Mouse (Mus musculus): ENCODE results near the gene Spata21. TPM values are rescaled to one million over a fixed set of nuclear protein-coding genes. Genes with fewer than 3 reads are reported as not detected.
A peak's percentile ranks its signal among the peaks of the same experiment; 100 is the strongest.
"Not testable (repeated sequence)": the region's sequence is repeated elsewhere in the genome, so short reads cannot be mapped to it uniquely, and the experiment has no call there.

Spata21 gene
- polyA plus RNA-seq, 1 experiment from 2014 or later: not detected

GRCm38 (mm10) chr4:141130704-141131342 is 42.7 kb downstream of the Spata21 start:
- H3K9me3 ChIP-seq: no peaks in the 10 kb centered on the region
- no peak for ATAC-seq (ENCODE audit: insufficient number of reproducible peaks, insufficient read depth, low FRiP score, low TSS enrichment, low read depth)
- peak overlapping the region; percentile 89 for H3K27ac ChIP-seq
- peaks cover 16% of the 10 kb centered on the region for H3K36me3 ChIP-seq
- no peak overlapping the region; the same call in 1 of the 2 replicates for H3K4me2 ChIP-seq
- no peaks in the 10 kb centered on the region for H3K27me3 ChIP-seq
- no peak overlapping the region for H3K9ac ChIP-seq (replicated peaks)
- 85% methylated on average over 6 of the region's 6 CpGs for WGBS
- H3K4me3 ChIP-seq (replicated peaks): no peak overlapping the region
- H3K4me1 ChIP-seq (replicated peaks): peaks cover 54% of the 10 kb centered on the region

- H3K27ac ChIP-seq: peak overlapping the region; percentile 89
- H3K27me3 ChIP-seq: no peaks in the 10 kb centered on the region
- H3K9me3 ChIP-seq: no peaks in the 10 kb centered on the region
- 52% methylated on average over 5 of the region's 5 CpGs for WGBS
- H3K4me2 ChIP-seq: peak overlapping the region; percentile 27
- peaks cover 13% of the 10 kb centered on the region for H3K36me3 ChIP-seq
- peaks cover 61% of the 10 kb centered on the region for H3K4me1 ChIP-seq (replicated peaks)
- ATAC-seq (ENCODE audit: insufficient number of reproducible peaks, insufficient read depth, low FRiP score, low TSS enrichment, low read depth): 0 out of 2 replicates have a peak, but pooled peaks have one; percentile 40
- no peak overlapping the region for H3K9ac ChIP-seq (replicated peaks)
- H3K4me3 ChIP-seq (replicated peaks): no peak overlapping the region
Measured at GRCm38 (mm10) chr4:141131531-141132061, 43.5 kb downstream of the Spata21 start.

DNA sequence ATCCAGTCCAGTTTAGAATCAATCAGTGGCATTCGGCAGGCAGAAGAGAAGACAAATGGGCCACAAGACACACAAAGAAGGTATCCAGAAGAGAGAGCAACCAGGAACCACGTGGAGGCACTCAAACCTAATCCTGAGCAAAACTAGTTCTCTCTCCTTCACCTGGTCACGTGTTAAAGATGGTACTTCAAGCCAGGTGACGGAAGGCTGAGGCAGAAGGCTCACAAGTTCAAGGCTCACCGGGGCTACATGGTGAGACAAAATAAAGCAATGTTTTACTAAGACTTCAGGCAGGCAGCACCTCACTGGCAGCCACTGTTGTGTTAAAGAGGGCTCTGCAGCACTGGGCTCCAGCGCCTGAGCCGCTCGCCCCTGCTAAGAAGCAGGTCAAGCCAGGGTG is 44.1 kb downstream of the Spata21 start:
- H3K27ac ChIP-seq: peak overlapping the region; percentile 89
- H3K27me3 ChIP-seq: no peaks in the 10 kb centered on the region
- no peak overlapping the region for H3K9ac ChIP-seq (replicated peaks)
- no peak overlapping the region for H3K4me3 ChIP-seq (replicated peaks)
- peaks cover 66% of the 10 kb centered on the region for H3K4me1 ChIP-seq (replicated peaks)
- no peaks in the 10 kb centered on the region for H3K9me3 ChIP-seq
- H3K4me2 ChIP-seq: peak overlapping the region; percentile 27
- peaks cover 13% of the 10 kb centered on the region for H3K36me3 ChIP-seq
- ATAC-seq (ENCODE audit: insufficient number of reproducible peaks, insufficient read depth, low FRiP score, low TSS enrichment, low read depth): no peak
- 40% methylated on average over 8 of the region's 8 CpGs for WGBS

DNA sequence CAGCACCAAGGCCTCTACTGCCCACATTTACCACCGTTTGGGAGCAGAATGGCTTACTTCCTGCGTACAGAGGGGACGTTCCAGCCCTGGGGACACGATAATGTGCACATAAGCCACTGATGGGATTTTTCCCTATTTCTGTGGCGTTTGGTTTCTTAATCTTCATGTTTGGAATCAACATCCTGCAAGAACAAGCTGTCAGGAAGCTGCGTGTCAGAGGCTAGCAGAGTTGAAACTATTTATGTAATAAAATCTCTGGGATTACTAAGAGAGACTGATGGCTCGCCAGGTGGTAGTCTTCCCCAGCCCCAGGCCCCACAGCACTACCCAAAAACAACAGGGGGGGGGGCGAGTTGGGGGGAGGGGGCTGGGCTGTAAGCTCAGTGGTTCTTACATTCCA is 45.1 kb downstream of the Spata21 start:
- peaks cover 13% of the 10 kb centered on the region for H3K36me3 ChIP-seq
- no peaks in the 10 kb centered on the region for H3K27me3 ChIP-seq
- H3K4me1 ChIP-seq (replicated peaks): peaks cover 73% of the 10 kb centered on the region
- no peak overlapping the region for H3K4me2 ChIP-seq
- 0 out of 2 replicates have a peak overlapping the region, but pooled peaks have one; percentile 2 for H3K9ac ChIP-seq (replicated peaks)
- H3K9me3 ChIP-seq: no peaks in the 10 kb centered on the region
- WGBS: 56% methylated on average over 8 of the region's 8 CpGs
- H3K4me3 ChIP-seq (replicated peaks): no peak overlapping the region
- no peak overlapping the region for H3K27ac ChIP-seq
- ATAC-seq (ENCODE audit: insufficient number of reproducible peaks, insufficient read depth, low FRiP score, low TSS enrichment, low read depth): no peak

- no peaks in the 10 kb centered on the region for H3K9me3 ChIP-seq
- 68% methylated on average over 8 of the region's 8 CpGs for WGBS
- H3K36me3 ChIP-seq: peaks cover 13% of the 10 kb centered on the region
- H3K4me2 ChIP-seq: no peak overlapping the region
- H3K4me1 ChIP-seq (replicated peaks): peaks cover 76% of the 10 kb centered on the region
- H3K4me3 ChIP-seq (replicated peaks): no peak overlapping the region
- H3K27ac ChIP-seq: peak overlapping the region; percentile 37; the same call in 1 of the 2 replicates
- H3K27me3 ChIP-seq: no peaks in the 10 kb centered on the region
- no peak for ATAC-seq (ENCODE audit: insufficient number of reproducible peaks, insufficient read depth, low FRiP score, low TSS enrichment, low read depth)
- H3K9ac ChIP-seq (replicated peaks): no peak overlapping the region
Measured at GRCm38 (mm10) chr4:141134031-141134441, 45.9 kb downstream of the Spata21 start.

- Histone ChIP-seq H3K27me3 (no peaks in the 10 kb centered on the region), H3K9ac (replicated peaks) (no peak overlapping the region), H3K36me3 (peaks cover 13% of the 10 kb centered on the region), H3K4me2 (no peak overlapping the region), H3K4me1 (replicated peaks) (peaks cover 69% of the 10 kb centered on the region), H3K4me3 (replicated peaks) (no peak overlapping the region), H3K9me3 (no peaks in the 10 kb centered on the region), H3K27ac (0 out of 2 replicates have a peak overlapping the region, but pooled peaks have one; percentile 37)
- no peak for ATAC-seq (ENCODE audit: insufficient number of reproducible peaks, insufficient read depth, low FRiP score, low TSS enrichment, low read depth)
- 90% methylated on average over 20 of the region's 20 CpGs for WGBS
Measured at GRCm38 (mm10) chr4:141134751-141135530, 46.8 kb downstream of the Spata21 start.

- no peak overlapping the region for H3K4me2 ChIP-seq
- no peak for ATAC-seq (ENCODE audit: insufficient number of reproducible peaks, insufficient read depth, low FRiP score, low TSS enrichment, low read depth)
- H3K36me3 ChIP-seq: peaks cover 13% of the 10 kb centered on the region
- H3K27ac ChIP-seq: no peak overlapping the region
- no peak overlapping the region for H3K4me3 ChIP-seq (replicated peaks)
- H3K4me1 ChIP-seq (replicated peaks): peaks cover 60% of the 10 kb centered on the region
- no peaks in the 10 kb centered on the region for H3K27me3 ChIP-seq
- WGBS: 90% methylated on average over 7 of the region's 7 CpGs
- no peaks in the 10 kb centered on the region for H3K9me3 ChIP-seq
- no peak overlapping the region for H3K9ac ChIP-seq (replicated peaks)
Measured at GRCm38 (mm10) chr4:141136126-141136525, 48.0 kb downstream of the Spata21 start.

GRCm38 (mm10) chr4:141137740-141138139 is 49.6 kb downstream of the Spata21 start:
- not testable (repeated sequence) for H3K9ac ChIP-seq (replicated peaks); H3K27ac ChIP-seq; H3K4me3 ChIP-seq (replicated peaks); ATAC-seq (ENCODE audit: insufficient number of reproducible peaks, insufficient read depth, low FRiP score, low TSS enrichment, low read depth); H3K9me3 ChIP-seq; H3K27me3 ChIP-seq
- WGBS: 77% methylated on average over 3 of the region's 3 CpGs
- Histone ChIP-seq H3K4me2 (peak overlapping the region; percentile 96), H3K36me3 (peaks cover 13% of the 10 kb centered on the region), H3K4me1 (replicated peaks) (peaks cover 48% of the 10 kb centered on the region)

- Histone ChIP-seq H3K27me3 (no peaks in the 10 kb centered on the region), H3K9ac (replicated peaks) (peak overlapping the region; percentile 86), H3K4me1 (replicated peaks) (peaks cover 41% of the 10 kb centered on the region), H3K27ac (peak overlapping the region; percentile 95), H3K4me2 (peak overlapping the region; percentile 96), H3K9me3 (no peaks in the 10 kb centered on the region), H3K36me3 (peaks cover 13% of the 10 kb centered on the region), H3K4me3 (replicated peaks) (peak overlapping the region; percentile 88)
- peak; percentile 9; the same call in 1 of the 2 replicates for ATAC-seq (ENCODE audit: insufficient number of reproducible peaks, insufficient read depth, low FRiP score, low TSS enrichment, low read depth)
- 2% methylated on average over 29 of the region's 29 CpGs for WGBS
Measured at GRCm38 (mm10) chr4:141138425-141139115, 50.4 kb downstream of the Spata21 start.

GRCm38 (mm10) chr4:141139116-141139970 is 51.2 kb downstream of the Spata21 start, which contains the start of gene Szrd1:
Gene Szrd1 (minus strand): TSS chr4:141139775.
- H3K4me3 ChIP-seq (replicated peaks): peak within 1 kb of the TSS; percentile 88
- peaks cover 36% of the 10 kb centered on the region for H3K4me1 ChIP-seq (replicated peaks)
- H3K4me2 ChIP-seq: peak within 1 kb of the TSS; percentile 96
- peak; percentile 87 for ATAC-seq (ENCODE audit: insufficient number of reproducible peaks, insufficient read depth, low FRiP score, low TSS enrichment, low read depth)
- WGBS: under 1% methylated on average over 63 of the region's 63 CpGs
- no peaks in the 10 kb centered on the region for H3K9me3 ChIP-seq
- H3K27ac ChIP-seq: peak within 1 kb of the TSS; percentile 95
- H3K9ac ChIP-seq (replicated peaks): peak within 1 kb of the TSS; percentile 86
- H3K36me3 ChIP-seq: peaks cover 9% of the 10 kb centered on the region
- H3K27me3 ChIP-seq: no peaks in the 10 kb centered on the region
